Mouse (Mus musculus) pancreas, adult 10 weeks (tissue): ENCODE measurements around the gene Gm904. TPM values are rescaled to one million over a fixed set of nuclear protein-coding genes. Genes with fewer than 3 reads are reported as not detected.

Source experiments
- polyA plus RNA-seq: library from polyadenylated mRNA; stranded (reverse); fragments of 350-450 nt; fragmentation: Illumina TruSeq; extraction: RNeasy Lipid Tissue Mini Kit (QIAGEN cat#74804); gene quantifications from one replicate; pipeline ENCODE4 v1.2.3, GENCODE M21; 2015; ENCODE audit warnings: low read depth, low replicate concordance; ENCODE audit not compliant: insufficient read depth

Gm904 gene
- polyA plus RNA-seq, result not detected

GRCm38 (mm10) chr13:50642928-50643327 lies at the start of gene Gm904:
TSS of gene Gm904 (plus strand) at chr13:50643228.

Other genes with a start within 250 kb of the Gm904 start
- gene Fbxw17, start 225.4 kb upstream of the Gm904 start, polyA plus RNA-seq, result 10.5 TPM
- gene Gm47429, start 199.3 kb upstream of the Gm904 start, polyA plus RNA-seq, result not detected
- not detected for gene Nutm2, start 175.9 kb upstream of the Gm904 start, polyA plus RNA-seq
- gene Gm8765, start 55.1 kb downstream of the Gm904 start, polyA plus RNA-seq, result not detected